Mouse (Mus musculus) embryonic fibroblast, embryonic 13.5 days (primary cell): ENCODE measurements around the gene Zfyve9. TPM values are rescaled to one million over a fixed set of nuclear protein-coding genes. Genes with fewer than 3 reads are reported as not detected.

Experiments
- H3K27ac ChIP-seq: 2 replicates; pipeline ENCODE4 v1.5.1; 2012; ENCODE audit warnings: low read length, control low read depth, inconsistent platforms; ENCODE audit not compliant: insufficient read depth
- H3K4me1 ChIP-seq: 2 replicates; pipeline ENCODE4 v1.6.1; 2011; ENCODE audit warnings: low read length; ENCODE audit not compliant: control insufficient read depth, insufficient read depth
- H3K4me3 ChIP-seq: 2 replicates; pipeline ENCODE4 v1.5.1; 2011; ENCODE audit warnings: mild to moderate bottlenecking, control low read depth, low read length; ENCODE audit not compliant: insufficient read depth
- CTCF ChIP-seq: IDR thresholded peaks from 2 replicates; pipeline ENCODE4 v1.5.1; 2011; ENCODE audit warnings: mild to moderate bottlenecking, control low read depth, low read length, moderate library complexity, borderline replicate concordance; ENCODE audit not compliant: insufficient read depth
- POLR2A ChIP-seq: IDR thresholded peaks from 2 replicates; pipeline ENCODE4 v1.6.1; 2011; ENCODE audit warnings: low read depth, mild to moderate bottlenecking, control low read depth, low read length, moderate library complexity
- polyA plus RNA-seq: library from polyadenylated mRNA; stranded (reverse); fragments of >200 nt; gene quantifications from 2 replicates; pipeline ENCODE4 v1.2.4, GENCODE M21; 2011; ENCODE audit warnings: low read depth; ENCODE audit not compliant: missing spikeins, insufficient read length

Zfyve9 gene
- polyA plus RNA-seq, 1 experiment: 20.4 TPM

DNA sequence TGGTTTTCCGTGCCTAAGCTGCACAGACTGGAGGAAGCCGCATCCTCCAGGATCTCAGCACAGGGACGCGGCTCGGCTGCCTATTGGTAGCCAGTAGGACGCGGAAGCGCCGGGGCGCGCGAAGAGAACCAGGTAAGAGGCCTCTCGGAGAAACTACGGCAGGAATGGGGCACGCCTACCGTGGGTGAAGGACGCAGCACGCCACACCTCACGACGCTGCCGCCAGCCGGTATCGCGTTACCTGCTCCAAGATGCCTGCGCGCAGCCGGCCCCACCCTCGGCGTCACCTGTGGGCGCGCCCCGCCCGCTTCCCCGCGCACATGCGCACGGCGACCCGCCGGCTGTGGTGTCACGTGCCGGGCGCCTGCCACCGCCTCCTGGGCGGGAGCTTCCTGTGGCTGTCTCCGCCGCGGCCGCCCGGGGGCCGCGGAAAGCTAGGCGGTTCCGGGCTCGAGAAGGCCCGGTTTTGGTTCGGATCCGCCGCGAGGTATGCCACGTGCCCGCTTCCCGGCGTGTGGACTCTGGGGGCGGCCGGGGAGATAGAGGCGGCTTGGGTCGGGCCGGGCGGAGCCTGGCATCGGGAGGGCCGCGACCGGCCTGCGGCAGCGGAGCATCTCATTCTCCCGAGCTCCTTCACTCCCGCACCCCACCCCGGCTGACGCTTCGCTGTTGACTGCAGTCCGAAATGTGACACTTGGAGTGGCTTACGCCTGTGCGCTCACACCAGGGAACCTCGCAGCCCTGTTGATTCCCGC lies 160.8 kb downstream of the Zfyve9 start, which contains the start of gene Cc2d1b:
Gene Cc2d1b (plus strand): TSS at position 354 of the 755 bp plus-strand sequence.
- H3K27ac ChIP-seq: peak within 1 kb of the TSS; percentile 71
- TF ChIP-seq CTCF: no peak
- peak; percentile 77 for TF ChIP-seq POLR2A
- peaks cover 6% of the 10 kb centered on the region; the same call in 1 of the 2 replicates for H3K4me1 ChIP-seq
- H3K4me3 ChIP-seq: peak within 1 kb of the TSS; percentile 92

DNA sequence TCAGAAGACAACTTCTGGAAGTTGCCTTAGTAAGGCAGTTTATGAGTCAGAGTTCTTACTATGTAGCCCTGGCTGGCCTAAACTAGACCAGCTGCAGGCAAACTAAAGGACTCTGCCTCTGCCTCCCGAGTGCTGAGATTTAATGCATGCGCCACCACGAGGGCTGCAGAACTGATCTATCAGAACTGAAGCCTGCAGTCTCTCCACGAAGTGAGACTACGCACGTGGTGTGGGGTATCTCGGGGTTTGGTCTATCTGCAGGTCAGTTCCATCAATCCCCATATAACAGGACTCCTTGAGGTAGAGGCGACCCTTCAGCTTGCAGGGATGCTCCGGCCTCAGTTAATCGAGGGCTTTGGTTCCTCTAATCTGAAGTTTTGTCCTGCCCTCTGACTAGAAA lies 161.4 kb downstream of the Zfyve9 start:
- Histone ChIP-seq H3K4me3 (peak overlapping the region; percentile 92), H3K27ac (peak overlapping the region; percentile 65), H3K4me1 (peaks cover 6% of the 10 kb centered on the region; the same call in 1 of the 2 replicates)
- TF ChIP-seq CTCF (no peak), POLR2A (peak; percentile 36; the same call in 1 of the 2 replicates)

DNA sequence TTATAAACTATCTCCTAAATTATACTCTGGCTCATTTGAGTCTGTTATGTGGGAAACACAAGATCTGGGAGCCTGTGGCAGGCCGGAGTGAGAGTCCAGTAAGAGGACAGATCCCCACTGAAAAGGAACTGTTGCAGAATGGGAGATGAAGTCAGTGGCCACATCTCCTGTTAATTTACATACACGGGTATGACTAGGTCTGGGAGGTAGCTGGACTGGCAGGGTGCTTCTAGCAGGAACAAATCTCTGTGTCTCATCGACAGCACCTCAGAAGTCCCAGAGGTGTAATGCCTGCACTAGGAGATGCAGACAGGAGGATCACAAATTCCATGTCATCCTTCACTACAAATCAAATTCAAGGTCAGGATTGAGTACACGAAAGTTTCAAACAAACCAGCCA lies 162.0 kb downstream of the Zfyve9 start:
- peak overlapping the region; percentile 65 for H3K27ac ChIP-seq
- TF ChIP-seq POLR2A (no peak), CTCF (no peak)
- H3K4me3 ChIP-seq: peak overlapping the region; percentile 92
- H3K4me1 ChIP-seq: peaks cover 6% of the 10 kb centered on the region; the same call in 1 of the 2 replicates

DNA sequence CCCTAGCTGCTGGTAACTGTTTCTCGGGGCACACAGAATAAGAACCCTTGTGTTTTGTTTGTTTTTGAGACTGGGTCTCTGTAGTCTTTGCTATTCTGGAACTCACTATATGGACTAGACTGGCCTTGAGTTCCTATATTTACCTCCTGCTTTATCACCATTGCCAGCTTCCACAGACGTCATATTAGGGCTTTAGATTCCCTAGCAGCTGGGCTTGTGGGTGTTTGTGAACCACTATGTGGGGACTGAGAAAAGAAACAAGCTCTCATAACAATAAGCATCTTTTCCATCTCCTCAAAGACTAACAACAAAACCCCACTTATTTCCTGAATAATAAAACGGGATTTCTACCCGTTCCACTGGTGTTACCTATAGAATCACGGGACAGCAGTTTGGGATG lies 169.7 kb downstream of the Zfyve9 start:
- Histone ChIP-seq H3K4me3 (no peak overlapping the region), H3K4me1 (no peaks in the 10 kb centered on the region), H3K27ac (no peak overlapping the region)
- TF ChIP-seq POLR2A: no peak
- TF ChIP-seq CTCF: no peak

DNA sequence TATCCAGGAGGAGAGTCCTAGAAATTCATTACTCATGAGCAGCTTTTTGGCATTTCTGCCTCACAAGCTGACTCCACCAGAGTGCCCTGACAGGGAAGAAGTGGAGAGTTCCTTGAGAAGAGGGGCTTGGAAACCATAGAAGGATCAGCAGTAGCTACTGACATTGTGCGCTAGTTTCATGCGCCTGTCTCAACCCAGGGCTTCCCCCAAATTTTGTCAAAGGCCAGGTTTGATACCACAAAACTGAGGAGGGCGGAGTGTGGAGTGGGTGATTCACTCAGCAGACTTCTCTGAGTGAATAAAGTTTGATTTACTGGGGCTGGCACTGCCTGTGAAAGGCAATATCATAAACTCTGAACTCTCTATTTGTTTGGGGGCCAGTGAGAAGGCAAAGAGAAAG lies 171.9 kb downstream of the Zfyve9 start:
- H3K4me3 ChIP-seq: no peak overlapping the region
- TF ChIP-seq POLR2A (no peak), CTCF (no peak)
- H3K27ac ChIP-seq: peak overlapping the region; percentile 35; the same call in 1 of the 2 replicates
- no peaks in the 10 kb centered on the region for H3K4me1 ChIP-seq

DNA sequence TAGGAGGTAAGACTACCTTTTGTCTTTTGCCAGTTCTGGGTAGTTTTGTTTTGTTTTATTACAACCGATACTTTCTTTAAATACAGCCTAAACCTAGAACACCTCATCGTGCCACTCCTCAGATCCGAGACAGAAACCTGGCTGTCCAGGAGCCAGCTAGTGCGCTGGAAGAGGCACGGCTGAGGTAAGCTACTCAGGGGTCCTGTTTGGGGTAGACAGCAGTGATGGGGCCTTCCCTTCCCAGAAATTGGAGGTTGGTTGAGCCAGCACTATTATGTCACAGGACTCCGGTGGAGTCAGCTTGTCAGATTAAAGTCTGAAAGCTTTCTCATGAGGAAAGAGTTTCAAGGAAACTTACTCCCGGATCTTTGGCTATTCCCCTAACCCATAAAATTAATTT lies 178.7 kb downstream of the Zfyve9 start:
- no peak overlapping the region for H3K4me3 ChIP-seq
- TF ChIP-seq POLR2A (no peak), CTCF (no peak)
- no peaks in the 10 kb centered on the region for H3K4me1 ChIP-seq
- H3K27ac ChIP-seq: no peak overlapping the region

DNA sequence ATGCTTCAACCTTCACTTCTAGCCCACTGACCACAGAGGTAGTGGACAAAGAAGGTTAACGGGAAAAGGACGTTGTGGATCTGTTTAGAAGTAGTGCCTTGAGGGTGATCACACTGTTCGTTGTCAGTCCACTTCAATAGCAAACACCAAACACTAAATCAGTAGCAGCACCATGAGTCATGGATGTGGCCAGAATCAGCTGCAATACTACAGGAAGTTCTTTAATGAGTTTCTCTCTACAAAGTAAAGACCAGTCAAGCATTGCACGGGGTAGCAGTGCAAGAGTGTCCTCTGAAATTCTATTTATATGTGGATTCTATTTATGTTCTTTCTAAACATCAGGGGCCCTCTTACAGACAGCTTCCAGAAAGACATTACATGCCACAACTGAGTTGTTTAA lies 182.3 kb downstream of the Zfyve9 start:
- TF ChIP-seq CTCF (no peak), POLR2A (no peak)
- Histone ChIP-seq H3K27ac (no peak overlapping the region), H3K4me1 (no peaks in the 10 kb centered on the region), H3K4me3 (no peak overlapping the region)

DNA sequence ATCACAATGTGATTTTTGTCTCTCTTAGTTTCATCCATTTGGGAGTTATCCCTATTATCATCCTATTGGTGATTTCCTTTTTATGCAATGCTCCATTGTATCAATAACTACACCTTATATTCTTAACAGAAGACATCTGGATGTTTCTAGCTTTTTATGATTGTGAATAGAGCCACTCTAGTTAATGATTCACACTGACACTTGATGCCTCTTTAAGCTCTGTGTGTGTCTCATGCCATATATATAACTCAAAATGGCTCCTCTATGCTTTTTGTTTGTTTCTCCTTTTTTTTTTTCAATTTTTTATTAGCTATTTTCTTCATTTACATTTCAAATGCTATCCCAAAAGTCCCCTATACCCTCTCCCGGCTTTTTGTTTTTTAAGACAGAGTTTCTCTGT lies 184.8 kb downstream of the Zfyve9 start:
- no peak overlapping the region for H3K27ac ChIP-seq
- H3K4me3 ChIP-seq: no peak overlapping the region
- TF ChIP-seq POLR2A: no peak
- no peak for TF ChIP-seq CTCF
- no peaks in the 10 kb centered on the region for H3K4me1 ChIP-seq

DNA sequence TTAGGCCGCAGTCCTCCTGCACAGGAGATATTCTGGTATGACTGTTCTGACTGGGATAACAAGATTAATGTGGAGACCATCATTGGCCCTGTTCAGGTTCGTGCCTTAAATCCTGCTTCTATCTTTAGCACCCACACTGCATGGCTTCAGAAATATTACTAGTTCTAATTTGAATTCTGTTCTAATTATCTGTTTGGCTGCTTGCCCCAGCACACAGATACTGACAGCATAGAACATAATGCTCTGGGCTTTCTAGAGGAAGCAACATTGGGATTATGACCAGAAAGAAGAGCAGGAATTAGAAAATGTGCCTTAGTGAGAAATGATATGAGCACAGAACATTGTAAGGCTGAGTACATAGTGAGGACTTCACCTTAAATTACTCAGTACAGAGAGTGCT lies 187.2 kb downstream of the Zfyve9 start:
- no peak overlapping the region for H3K27ac ChIP-seq
- peaks cover 3% of the 10 kb centered on the region; the same call in 1 of the 2 replicates for H3K4me1 ChIP-seq
- TF ChIP-seq CTCF: no peak
- no peak for TF ChIP-seq POLR2A
- no peak overlapping the region for H3K4me3 ChIP-seq

Other genes starting within 250 kb of the Zfyve9 start
- 51.5 and 62.1 TPM in 2 replicates for gene Prpf38a, start 201.5 kb downstream of the Zfyve9 start, polyA plus RNA-seq
- gene Orc1, start 201.4 kb downstream of the Zfyve9 start, polyA plus RNA-seq: 6.2 and 9.6 TPM in 2 replicates
- 25.5 and 31.0 TPM in 2 replicates for gene Cc2d1b, start 160.9 kb downstream of the Zfyve9 start, polyA plus RNA-seq
- gene 3110021N24Rik, start 61.1 kb downstream of the Zfyve9 start, polyA plus RNA-seq: not detected in 2 replicates
- gene Btf3l4, start 52.8 kb upstream of the Zfyve9 start, polyA plus RNA-seq: 124 and 161 TPM in 2 replicates
- gene Txndc12, start 53.8 kb upstream of the Zfyve9 start, polyA plus RNA-seq: 80.6 and 94.9 TPM in 2 replicates
- gene Kti12, start 67.0 kb upstream of the Zfyve9 start, polyA plus RNA-seq: 15.5 and 16.4 TPM in 2 replicates
- gene A730015C16Rik, start 67.8 kb upstream of the Zfyve9 start, polyA plus RNA-seq: not detected in 2 replicates
- 4.8 and 7.4 TPM in 2 replicates for gene Rab3b, start 98.3 kb upstream of the Zfyve9 start, polyA plus RNA-seq
- 214 and 216 TPM in 2 replicates for gene Nrd1, start 219.9 kb upstream of the Zfyve9 start, polyA plus RNA-seq